15 mouse cellular contexts compared by ENCODE assay signal in genomic region chr17:70129151-70129550, GRCm38 (mm10).
DNase-seq lines count a peak whose midpoint lies in the region.
"Had no signal": no experiment of that assay in that cellular context is flagged by ENCODE, and none has a peak within 500 bp of the region (broad histone marks: within the 10 kb centered on the region; RNA-seq: fewer than 3 reads in every experiment).

No protein-coding gene starts in this region.

- peak; percentile 2 for DNase-seq in adrenal gland, postnatal 25 days
- no peak for DNase-seq in adrenal gland, postnatal 4 days (ENCODE audit: low spot score in 2 of 2)
- DNase-seq in cerebellum, adult 11-12 months = peak; percentile 93
- peak; percentile 96 for DNase-seq in cerebellum, adult 9-10 months
- peak; percentile 94 to 95 for DNase-seq in cerebellum, postnatal 25 days
- no peak for DNase-seq in right cerebral cortex, adult 18-20 months
- no peak for DNase-seq in kidney, adult 18-20 months
- no peak for DNase-seq in spleen, postnatal 14 days (ENCODE audit: low spot score in 2 of 2)
- DNase-seq: adrenal gland, adult 8-10 months; B cell, adult 2 months; gastrocnemius, adult 2 months; gastrocnemius, postnatal 36 days; heart, adult 18-20 months; heart, postnatal 14 days; kidney, adult 2 months had no signal

Comparison
In these comparisons a context has a peak if more than half of its experiments do, and no peak if none do; other contexts are left out.
1. DNase-seq: peak in adrenal gland, postnatal 25 days (single experiment), cerebellum, adult 11-12 months (single experiment), cerebellum, adult 9-10 months (single experiment) and cerebellum, postnatal 25 days (2 of 2); none in adrenal gland, postnatal 4 days (0 of 2), right cerebral cortex, adult 18-20 months (single experiment), kidney, adult 18-20 months (single experiment) and spleen, postnatal 14 days (0 of 2).